Mouse (Mus musculus) adrenal gland, postnatal 25 days (tissue): ENCODE data around the gene Tanc1. TPM values are rescaled to one million over a fixed set of nuclear protein-coding genes. Genes with fewer than 3 reads are reported as not detected.
A peak's percentile ranks its signal among the peaks of the same experiment; 100 is the strongest.

Source experiments
- DNase-seq: peaks from one replicate; pipeline ENCODE4 v3.0.0; 2021; ENCODE audit warnings: mixed read lengths
- total RNA-seq: library from RNA; stranded (reverse); gene quantifications from 2 replicates; pipeline ENCODE4 v1.2.3, GENCODE M21; 2021

Tanc1 gene
- total RNA-seq, 1 experiment from 2014 or later: 20.6 TPM

GRCm38 (mm10) chr2:59612733-59613473, 1.1 kb downstream of the Tanc1 start:
- DNase-seq: peak; percentile 29

GRCm38 (mm10) chr2:59613474-59614019, 1.7 kb downstream of the Tanc1 start:
- no peak for DNase-seq

- no peak for DNase-seq
Measured at GRCm38 (mm10) chr2:59616890-59617289, 5.0 kb downstream of the Tanc1 start.

- DNase-seq: no peak
Measured at GRCm38 (mm10) chr2:59618996-59619395, 7.2 kb downstream of the Tanc1 start.

- DNase-seq: no peak
Measured at GRCm38 (mm10) chr2:59620601-59621000, 8.8 kb downstream of the Tanc1 start.

GRCm38 (mm10) chr2:59622514-59623139, 10.8 kb downstream of the Tanc1 start:
- DNase-seq: no peak

- no peak for DNase-seq
Measured at GRCm38 (mm10) chr2:59623858-59624257, 12.0 kb downstream of the Tanc1 start.

- no peak for DNase-seq
Measured at GRCm38 (mm10) chr2:59625416-59625815, 13.6 kb downstream of the Tanc1 start.

GRCm38 (mm10) chr2:59625927-59626326, 14.1 kb downstream of the Tanc1 start:
- no peak for DNase-seq

GRCm38 (mm10) chr2:59626422-59626821, 14.6 kb downstream of the Tanc1 start:
- no peak for DNase-seq

GRCm38 (mm10) chr2:59627502-59627901, 15.7 kb downstream of the Tanc1 start:
- no peak for DNase-seq

- DNase-seq: peak; percentile 42
Measured at GRCm38 (mm10) chr2:59628057-59628901, 16.4 kb downstream of the Tanc1 start.

GRCm38 (mm10) chr2:59629829-59630228, 18.0 kb downstream of the Tanc1 start:
- peak; percentile 30 for DNase-seq

GRCm38 (mm10) chr2:59631406-59631805, 19.6 kb downstream of the Tanc1 start:
- no peak for DNase-seq

GRCm38 (mm10) chr2:59633761-59634430, 22.1 kb downstream of the Tanc1 start:
- no peak for DNase-seq

GRCm38 (mm10) chr2:59637040-59637785, 25.4 kb downstream of the Tanc1 start:
- DNase-seq: no peak

- DNase-seq: no peak
Measured at GRCm38 (mm10) chr2:59642722-59643121, 30.9 kb downstream of the Tanc1 start.

GRCm38 (mm10) chr2:59644816-59645215, 33.0 kb downstream of the Tanc1 start:
- DNase-seq: no peak

- DNase-seq: peak; percentile 43
Measured at GRCm38 (mm10) chr2:59645515-59645914, 33.7 kb downstream of the Tanc1 start.

- no peak for DNase-seq
Measured at GRCm38 (mm10) chr2:59646740-59647390, 35.0 kb downstream of the Tanc1 start.

GRCm38 (mm10) chr2:59648444-59648843, 36.6 kb downstream of the Tanc1 start:
- no peak for DNase-seq
